Mouse (Mus musculus) E14TG2a.4 (cell line): ENCODE data around the gene Nrxn3.

ENCODE experiments used
- CTCF ChIP-seq: conservative IDR thresholded peaks from 2 replicates; pipeline ENCODE4 v1.5.1; 2014; ENCODE audit warnings: low read length
- POU5F1 ChIP-seq: IDR thresholded peaks from 2 replicates; pipeline ENCODE4 v1.6.1; 2014; ENCODE audit warnings: low read length, borderline replicate concordance

DNA sequence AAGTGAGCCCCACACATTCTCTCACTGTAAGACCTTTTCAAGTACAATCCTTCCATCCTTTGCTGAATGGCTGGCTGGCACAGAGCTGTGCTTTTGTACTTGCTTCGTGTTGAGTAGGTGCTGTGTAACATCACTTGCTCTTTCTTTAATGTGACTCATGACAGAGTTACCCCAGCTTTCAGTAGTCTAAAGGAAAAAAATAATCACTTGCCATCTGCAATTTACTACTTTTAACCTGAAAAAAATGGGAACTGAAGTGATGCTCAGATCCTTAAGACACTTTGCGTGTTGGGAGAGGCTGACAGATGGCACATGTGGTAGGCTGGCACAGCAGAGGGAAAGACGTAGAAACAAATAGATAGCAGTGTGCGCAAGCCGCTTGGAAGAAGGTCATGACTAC is 987.8 kb downstream of the Nrxn3 start:
- TF ChIP-seq CTCF: no peak
- no peak for TF ChIP-seq POU5F1
